Mouse (Mus musculus): ENCODE results near the gene Zfp334. TPM values are rescaled to one million over a fixed set of nuclear protein-coding genes. Genes with fewer than 3 reads are reported as not detected.

Gene Zfp334
- 4.4 and 4.9 TPM in 2 replicates for polyA plus RNA-seq (2021; fragmentation: Nextera tagmentation)
- long read RNA-seq, experiment 1, full-length matches to known transcripts, result 9 of 23 reads
- long read RNA-seq, experiment 1, partial matches to known transcripts, result 1 of 23 reads
- long read RNA-seq, experiment 1, other reads (novel, unspliced or antisense), result 13 of 23 reads
- long read RNA-seq, experiment 2, full-length matches to known transcripts, result 1 of 11 reads
- long read RNA-seq, experiment 2, partial matches to known transcripts, result 0 of 11 reads
- long read RNA-seq, experiment 2, other reads (novel, unspliced or antisense), result 10 of 11 reads

DNA sequence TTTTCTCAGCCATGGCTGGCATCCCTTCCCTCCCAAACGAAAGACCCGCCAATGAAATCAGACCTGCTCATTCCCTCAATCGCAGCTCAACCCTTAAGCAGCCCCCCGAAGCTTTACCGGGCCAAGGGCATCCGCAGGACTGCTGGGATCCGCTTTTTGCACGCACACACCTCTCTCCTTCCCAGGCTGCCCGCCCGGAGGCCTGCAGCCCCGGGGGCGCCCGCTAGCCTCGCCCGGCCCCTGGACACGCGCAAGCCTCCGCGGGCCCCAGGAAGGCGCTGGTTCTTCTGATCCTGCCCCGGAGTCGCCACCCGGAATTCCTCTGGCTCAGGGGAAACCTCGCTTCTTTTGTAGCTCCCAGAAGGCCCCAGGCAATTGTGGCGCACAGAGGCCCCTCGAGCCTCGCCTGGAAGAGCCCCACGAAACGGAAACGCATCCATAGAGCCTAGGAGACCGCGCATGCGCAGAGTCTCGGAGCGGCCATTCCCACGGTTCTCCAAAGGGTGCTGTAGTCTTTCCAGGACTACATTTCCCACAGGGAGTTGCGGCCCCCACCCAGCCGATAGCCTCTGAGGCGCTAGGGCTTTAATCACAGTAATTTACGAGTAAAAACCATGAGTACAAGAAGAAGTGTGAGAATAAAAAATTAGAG lies at the start of gene Zfp334:
Gene Zfp334 (minus strand): TSS at position 416 of the 652 bp plus-strand sequence.

DNA sequence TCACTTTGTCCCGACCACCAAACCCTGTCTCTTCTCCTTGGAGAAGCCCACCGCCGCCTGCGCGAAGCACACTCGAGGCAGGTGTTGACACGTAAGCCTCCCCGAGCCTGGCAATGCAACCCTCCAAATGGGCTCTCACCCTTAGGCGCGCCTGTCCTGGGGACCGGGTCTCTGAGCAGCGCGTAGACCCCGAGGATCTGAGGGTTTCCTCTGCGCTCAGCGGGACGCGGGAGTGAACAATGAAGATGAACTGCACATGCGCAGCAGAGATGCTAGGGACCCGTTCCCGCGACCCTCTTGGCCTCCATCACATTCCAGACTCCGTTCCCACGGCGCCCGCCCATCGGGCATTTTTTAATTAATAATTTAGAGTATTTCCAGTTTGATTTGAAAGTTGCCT lies 19.6 kb downstream of the Zfp334 start, which contains the start of gene Zfp663:
Gene Zfp663 (minus strand): TSS at position 234 of the 400 bp plus-strand sequence.

DNA sequence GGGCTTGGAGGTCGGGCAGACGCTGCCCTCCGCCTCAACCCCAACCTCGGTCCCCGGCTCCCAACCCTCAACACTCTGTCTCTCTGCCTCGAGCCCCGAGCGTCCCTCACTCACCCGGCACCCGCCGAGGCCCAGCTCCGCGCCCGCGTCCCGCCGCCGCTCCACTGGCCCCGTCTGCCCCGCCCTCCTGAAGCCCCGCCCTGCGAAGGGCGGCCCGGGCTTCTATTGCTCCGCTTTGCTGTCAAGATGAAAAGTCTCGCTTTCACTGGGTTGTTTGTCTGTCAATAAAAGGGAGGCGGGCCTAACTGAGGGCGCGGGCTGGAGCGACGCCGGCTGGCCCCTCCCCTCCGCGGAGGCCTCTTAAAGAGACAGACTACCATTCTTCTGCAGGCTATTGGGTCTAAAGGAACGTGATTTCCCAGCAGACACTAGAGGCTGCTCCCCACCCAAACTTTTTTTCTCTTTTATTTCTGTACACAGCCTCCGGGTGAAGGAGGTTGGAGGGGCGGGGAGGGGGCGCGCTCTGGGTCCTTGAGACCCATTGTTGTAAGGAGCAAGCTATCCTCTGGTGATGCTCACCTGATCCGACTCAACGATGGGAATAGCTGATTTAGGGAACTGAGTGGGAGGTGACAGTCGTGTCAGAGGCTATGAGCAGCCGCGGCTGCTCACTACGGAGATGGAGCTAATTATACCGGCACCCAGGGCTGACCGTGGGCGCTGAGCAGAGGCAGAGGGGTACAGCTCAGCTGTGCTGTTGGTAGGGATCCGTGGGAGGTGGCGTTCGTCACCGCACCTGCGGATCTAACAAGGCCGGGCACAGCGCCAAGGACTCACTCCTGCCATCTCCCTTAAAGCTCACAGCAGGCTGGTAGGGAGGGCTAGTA lies 61.5 kb downstream of the Zfp334 start, which contains the start of gene Elmo2:
Gene Elmo2 (minus strand): TSS at position 176 of the 887 bp plus-strand sequence.

Other genes with a start within 250 kb of the Zfp334 start
- 22.8 and 28.9 TPM in 2 replicates for gene Cdh22, start 153.4 kb downstream of the Zfp334 start, polyA plus RNA-seq (2021; fragmentation: Nextera tagmentation)
- 36.9 and 38.8 TPM in 2 replicates for gene Slc35c2, start 100.4 kb downstream of the Zfp334 start, polyA plus RNA-seq (2021; fragmentation: Nextera tagmentation)
- 112 and 116 TPM in 2 replicates for gene Elmo2, start 61.8 kb downstream of the Zfp334 start, polyA plus RNA-seq (2021; fragmentation: Nextera tagmentation)
- not detected in 2 replicates for gene Zfp663, start 19.5 kb downstream of the Zfp334 start, polyA plus RNA-seq (2021; fragmentation: Nextera tagmentation)
- not detected in 2 replicates for gene Ocstamp, start 12.1 kb upstream of the Zfp334 start, polyA plus RNA-seq (2021; fragmentation: Nextera tagmentation)
- 9.0 and 13.2 TPM in 2 replicates for gene Slc13a3, start 85.0 kb upstream of the Zfp334 start, polyA plus RNA-seq (2021; fragmentation: Nextera tagmentation)
- gene Trp53rka, start 105.1 kb upstream of the Zfp334 start, polyA plus RNA-seq (2021; fragmentation: Nextera tagmentation), result 18.1 and 19.2 TPM in 2 replicates
- gene Slc2a10, start 115.5 kb upstream of the Zfp334 start, polyA plus RNA-seq (2021; fragmentation: Nextera tagmentation), result 1.3 and 1.9 TPM in 2 replicates
- gene Eya2, start 206.8 kb upstream of the Zfp334 start, polyA plus RNA-seq (2021; fragmentation: Nextera tagmentation), result 0.80 and 0.83 TPM in 2 replicates